Mouse (Mus musculus): ENCODE measurements around the gene Parg. TPM values are rescaled to one million over a fixed set of nuclear protein-coding genes. Genes with fewer than 3 reads are reported as not detected.
A peak's percentile ranks its signal among the peaks of the same experiment; 100 is the strongest.
"Not testable (repeated sequence)": the region's sequence is repeated elsewhere in the genome, so short reads cannot be mapped to it uniquely, and the experiment has no call there.

The Parg gene
- total RNA-seq, 2 experiments from 2014 or later, result 19.2 to 39.1 TPM

DNA sequence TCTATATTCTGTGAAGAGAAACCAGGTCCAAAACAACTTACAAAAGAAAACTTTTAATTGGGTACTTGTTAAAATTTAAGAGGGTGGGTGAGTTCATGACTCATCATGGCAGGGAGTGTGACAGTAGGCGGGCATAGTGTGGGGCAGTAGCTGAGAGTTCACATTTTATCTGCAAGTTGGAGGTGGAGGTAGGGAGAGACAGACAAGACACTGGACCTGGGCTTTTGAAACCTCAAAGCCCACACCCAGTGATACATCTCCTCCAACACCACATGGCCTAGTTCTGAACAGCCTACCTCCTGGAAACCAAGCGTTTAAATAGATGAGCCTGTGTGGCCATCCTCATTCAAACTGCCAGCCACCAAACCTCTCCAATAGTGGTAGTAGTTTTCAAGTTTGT lies 26.4 kb upstream of the Parg start:
- ATAC-seq (replicated peaks; ENCODE audit: low FRiP score, poor library complexity, severe bottlenecking), result no peak

DNA sequence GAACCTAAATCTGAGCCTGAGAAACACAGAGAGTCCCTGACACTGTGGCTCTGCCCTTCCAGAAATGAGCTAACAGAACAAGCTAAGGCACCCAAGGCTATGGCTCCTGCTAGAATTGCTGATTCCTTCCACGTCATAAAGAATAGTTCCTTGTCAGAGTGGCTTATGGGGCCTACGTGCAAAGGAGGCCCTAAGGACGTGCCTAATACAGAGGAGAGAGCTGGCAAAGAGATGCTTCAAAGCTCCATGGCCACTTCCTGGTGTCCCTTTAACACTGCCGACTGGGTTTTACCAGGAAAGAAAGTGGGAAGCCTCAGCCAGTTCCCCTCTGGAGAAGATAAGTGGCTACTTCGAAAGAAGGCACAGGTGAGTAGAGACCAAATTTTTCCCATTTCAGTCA lies 25.2 kb upstream of the Parg start:
- ATAC-seq (replicated peaks; ENCODE audit: low FRiP score, poor library complexity, severe bottlenecking), result not testable (repeated sequence)

DNA sequence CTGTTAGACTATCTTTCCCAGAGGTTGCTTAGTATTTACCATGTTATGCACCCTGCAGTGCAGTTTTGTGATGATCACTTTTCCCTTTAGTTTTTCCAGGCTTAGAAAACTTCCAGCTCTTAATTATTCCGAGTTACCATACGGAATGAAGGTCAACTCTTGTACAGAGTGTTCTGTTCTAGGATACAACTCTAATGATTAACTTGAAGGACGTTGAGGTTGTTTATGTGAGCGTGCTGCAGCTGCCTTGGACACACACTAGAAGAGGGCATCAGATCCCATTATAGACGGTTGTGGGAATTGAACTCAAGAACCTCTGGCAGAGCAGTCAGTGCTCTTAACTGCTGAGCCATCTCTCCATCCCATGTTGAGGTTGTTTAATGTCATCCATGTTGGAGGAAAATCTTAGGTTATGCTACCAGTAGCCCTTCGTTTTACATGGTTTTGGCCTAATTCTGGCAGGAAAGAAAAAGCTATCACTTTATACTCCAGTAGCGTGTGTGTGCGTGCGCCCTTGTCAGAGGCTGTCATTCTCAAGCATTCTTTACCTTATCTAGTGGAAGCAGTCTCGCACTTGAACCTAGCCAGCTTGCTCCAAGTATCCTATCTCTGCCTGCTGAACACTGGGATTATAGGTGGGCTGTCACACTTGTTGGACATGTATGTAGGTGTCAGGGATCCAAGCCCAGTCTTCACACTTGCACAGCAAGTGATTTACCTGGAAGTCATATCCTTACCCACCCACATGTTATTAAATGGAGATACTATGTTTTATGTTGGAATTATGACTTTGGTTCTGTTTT lies 22.2 kb upstream of the Parg start:
- ATAC-seq (replicated peaks; ENCODE audit: low FRiP score, poor library complexity, severe bottlenecking), result peak; percentile 22; the same call in 1 of the 2 replicates

DNA sequence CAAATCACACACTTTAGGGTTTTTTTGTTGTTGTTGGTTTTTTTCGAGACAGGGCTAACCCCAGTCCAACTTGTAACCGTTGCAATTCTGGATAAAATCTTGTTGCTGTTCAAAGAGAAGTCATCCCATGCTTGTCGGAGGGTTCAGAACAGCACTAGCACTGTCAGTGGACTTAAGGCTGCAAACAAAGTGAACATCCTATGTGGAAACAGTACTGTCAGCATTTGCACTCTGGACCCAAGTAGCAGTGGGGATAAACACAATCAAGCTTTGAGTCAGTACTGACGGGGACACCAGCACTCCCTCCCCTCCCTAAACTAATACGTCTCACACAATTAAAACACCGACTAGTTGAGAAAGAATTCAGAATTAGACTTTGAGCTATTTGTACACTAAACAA lies 20.9 kb upstream of the Parg start:
- ATAC-seq (replicated peaks; ENCODE audit: low FRiP score, poor library complexity, severe bottlenecking), result no peak

DNA sequence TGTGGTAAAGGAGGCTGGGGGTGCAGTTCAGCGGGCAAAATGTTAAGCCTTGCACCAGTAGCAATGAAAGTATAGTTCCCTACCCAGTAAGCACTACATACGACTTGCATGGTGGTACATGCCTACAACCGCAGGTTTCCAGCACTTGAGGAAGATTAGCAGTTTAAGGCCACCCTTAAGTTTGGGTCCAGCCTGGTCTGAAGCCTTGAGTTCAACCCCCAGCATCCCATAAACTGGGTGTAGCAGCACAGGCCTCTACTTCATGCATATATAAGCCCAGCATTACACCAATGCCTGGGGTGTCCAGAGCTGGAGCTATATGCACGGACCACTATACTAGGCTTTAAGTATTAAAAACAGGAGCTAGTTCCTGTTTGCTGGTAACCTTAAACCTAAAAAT lies 17.9 kb upstream of the Parg start:
- ATAC-seq (replicated peaks; ENCODE audit: low FRiP score, poor library complexity, severe bottlenecking), result no peak

DNA sequence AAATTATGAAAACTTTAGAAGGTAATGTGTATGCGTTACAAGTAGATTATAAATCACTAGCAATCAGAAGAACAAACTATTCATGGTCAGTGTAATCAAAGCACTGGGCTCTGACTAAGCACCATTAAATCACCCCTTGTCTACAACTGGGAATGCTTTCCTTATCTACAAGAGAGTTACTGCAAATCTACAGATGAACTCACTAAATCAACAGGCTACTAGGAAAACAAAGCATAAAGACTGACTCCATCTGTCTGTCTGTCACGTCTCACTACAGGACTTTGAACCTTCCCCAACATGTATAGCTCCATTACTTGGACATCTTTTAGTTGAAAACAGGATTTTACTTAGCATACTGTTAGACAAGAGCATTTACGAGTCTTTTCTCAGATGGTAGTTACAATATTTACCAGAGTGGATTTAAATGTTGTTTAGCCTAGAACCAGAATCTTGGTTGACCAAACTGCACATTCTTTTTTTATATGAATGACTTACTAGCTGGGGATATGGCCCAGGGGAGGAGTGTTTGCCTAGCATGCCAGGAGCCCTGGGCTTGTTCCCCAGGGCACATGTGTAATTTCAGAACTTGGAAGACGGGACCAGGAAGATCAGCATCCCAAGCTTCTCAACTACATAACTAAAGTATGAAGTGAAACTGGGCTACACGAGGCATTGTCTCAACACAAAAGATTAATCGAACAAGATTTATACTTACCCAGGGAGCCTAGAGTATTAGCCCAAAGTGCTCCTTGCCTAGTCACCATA lies 10.9 kb upstream of the Parg start:
- ATAC-seq (replicated peaks; ENCODE audit: low FRiP score, poor library complexity, severe bottlenecking), result no peak

DNA sequence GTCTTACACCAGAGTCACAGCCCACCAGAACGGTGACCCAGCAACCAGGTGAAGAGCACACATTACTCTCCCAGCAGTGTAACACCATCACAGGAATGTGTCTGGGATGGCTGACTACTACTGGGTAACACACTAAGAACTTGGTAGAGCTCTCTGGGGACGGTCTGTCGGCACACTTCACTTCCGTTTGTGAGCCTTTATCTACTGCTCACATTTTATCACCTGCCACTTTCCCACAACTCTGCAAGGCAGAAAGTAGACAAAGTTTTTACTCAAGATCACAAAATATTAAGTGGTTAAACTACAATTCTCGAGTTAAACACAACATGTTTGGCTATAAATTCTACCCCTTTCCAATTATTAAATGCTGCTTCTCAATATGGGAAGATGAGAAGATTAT lies 9.8 kb upstream of the Parg start:
- 0 out of 2 replicates have a peak, but pooled peaks have one; percentile 31 for ATAC-seq (replicated peaks; ENCODE audit: low FRiP score, poor library complexity, severe bottlenecking)

DNA sequence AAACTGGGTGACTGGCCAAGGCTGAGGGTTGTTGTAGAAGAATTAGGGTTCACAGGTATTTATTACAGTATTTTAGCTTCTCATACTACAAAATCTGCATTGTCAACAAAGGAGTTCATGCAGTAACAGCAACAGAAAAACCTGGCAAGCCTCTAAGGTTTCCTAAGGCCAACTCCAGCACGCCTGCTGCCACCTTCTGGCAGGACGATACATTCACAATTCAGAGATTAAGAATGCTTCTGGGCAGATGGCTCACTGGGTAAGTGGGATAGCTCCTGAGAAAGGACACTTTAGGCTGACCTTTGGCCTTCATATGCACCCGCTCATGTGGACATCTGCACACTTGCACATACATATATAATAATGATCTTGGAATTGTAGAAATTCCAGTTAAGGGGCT lies 9.3 kb upstream of the Parg start:
- peak; percentile 98 for ATAC-seq (replicated peaks; ENCODE audit: low FRiP score, poor library complexity, severe bottlenecking)

DNA sequence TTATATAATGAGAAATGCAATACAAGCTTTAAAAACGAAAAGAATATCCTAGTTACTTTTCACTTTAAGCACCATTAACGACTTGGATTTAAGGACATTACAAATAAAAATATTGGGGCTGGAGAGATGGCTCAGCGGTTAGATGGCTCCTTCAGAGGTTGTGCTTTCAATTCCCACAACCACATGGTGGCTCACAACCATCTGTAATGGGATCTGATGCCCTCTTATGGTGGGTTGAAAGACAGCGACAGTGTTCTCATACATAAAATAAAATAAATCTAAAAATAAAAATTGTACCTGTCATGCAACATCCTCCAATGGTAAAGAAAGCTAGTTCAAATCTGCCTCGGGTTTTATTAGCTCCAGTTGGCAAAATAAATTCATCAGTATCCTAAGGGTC lies 8.2 kb upstream of the Parg start:
- not testable (repeated sequence) for ATAC-seq (replicated peaks; ENCODE audit: low FRiP score, poor library complexity, severe bottlenecking)

DNA sequence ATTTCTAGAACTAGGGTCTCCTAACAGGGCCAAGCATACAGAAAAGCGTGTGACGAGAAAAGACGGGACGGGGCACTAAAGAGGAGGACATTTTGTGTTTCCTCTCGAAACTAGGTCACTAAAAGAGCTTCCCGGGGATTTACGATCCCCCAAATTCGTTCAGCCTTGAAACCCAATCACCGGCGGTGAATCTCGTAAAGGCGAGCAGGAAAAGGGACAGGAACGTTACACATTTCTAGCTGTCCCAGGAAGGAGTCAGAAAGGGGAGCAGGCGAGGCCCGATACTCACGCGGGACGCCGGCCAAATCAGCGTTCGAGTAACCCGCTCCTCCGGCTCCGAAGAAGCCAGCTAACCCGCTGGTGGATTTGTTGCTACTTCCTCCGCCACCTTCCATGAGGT lies 395 bp upstream of the Parg start:
- ATAC-seq (replicated peaks; ENCODE audit: low FRiP score, poor library complexity, severe bottlenecking), result peak; percentile 46; the same call in 1 of the 2 replicates

DNA sequence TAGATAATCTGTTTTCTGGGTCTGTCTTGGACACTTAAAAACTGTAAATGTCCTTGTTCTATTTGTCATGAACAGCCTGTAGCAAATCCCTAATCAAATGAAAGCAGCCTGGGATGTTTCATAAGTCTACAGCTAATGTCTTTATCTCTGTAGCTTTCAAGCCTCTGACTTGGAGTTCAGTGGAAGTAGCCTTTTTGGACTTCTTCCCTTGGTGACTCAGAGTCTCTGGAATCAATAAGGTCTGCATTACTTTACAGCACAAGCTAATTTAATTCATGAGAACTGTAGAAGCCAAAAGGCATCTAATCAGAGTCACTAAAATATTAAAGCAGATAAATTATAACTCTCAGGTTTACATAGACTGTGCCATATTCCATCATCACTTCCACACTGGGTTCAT lies 24.9 kb downstream of the Parg start:
- ATAC-seq (replicated peaks; ENCODE audit: low FRiP score, poor library complexity, severe bottlenecking), result no peak

DNA sequence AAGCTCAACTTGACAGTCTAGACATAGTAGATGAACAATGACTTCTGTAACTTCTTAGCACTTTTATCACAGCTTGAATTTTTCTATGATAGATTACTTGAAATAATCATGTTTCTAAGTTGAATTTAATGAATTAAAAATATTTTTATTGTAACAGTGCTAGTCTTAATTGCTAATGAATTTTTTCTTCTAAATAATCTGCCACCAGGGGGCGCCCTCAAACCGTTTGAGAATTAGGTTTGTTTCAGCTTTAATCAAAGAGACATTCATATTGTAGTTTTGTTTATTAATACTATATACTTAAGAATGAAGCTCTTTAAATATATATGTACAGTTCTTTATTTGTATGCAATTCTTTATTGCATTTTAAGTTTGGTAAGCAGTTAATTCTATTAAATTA lies 27.2 kb downstream of the Parg start:
- 0 out of 2 replicates have a peak, but pooled peaks have one; percentile 37 for ATAC-seq (replicated peaks; ENCODE audit: low FRiP score, poor library complexity, severe bottlenecking)

DNA sequence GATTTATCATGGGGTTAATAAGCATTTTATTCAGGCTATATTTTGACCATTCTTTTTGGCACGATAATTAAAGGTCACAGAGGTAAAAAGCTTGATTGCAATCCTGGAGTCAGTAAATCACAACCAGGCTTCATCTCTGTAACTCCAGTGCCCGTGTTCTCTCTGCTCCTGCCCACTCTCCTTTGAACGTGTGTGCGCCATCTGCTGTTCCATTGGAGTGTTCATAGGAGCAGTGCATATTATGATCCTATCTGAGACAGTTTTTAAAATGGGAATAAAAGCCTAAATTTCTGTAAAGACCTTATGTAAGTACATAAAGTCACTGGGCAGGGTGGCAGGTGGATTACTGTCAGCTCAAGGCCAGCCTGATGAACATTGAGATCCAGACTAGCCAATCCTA lies 40.7 kb downstream of the Parg start:
- no peak for ATAC-seq (replicated peaks; ENCODE audit: low FRiP score, poor library complexity, severe bottlenecking)

DNA sequence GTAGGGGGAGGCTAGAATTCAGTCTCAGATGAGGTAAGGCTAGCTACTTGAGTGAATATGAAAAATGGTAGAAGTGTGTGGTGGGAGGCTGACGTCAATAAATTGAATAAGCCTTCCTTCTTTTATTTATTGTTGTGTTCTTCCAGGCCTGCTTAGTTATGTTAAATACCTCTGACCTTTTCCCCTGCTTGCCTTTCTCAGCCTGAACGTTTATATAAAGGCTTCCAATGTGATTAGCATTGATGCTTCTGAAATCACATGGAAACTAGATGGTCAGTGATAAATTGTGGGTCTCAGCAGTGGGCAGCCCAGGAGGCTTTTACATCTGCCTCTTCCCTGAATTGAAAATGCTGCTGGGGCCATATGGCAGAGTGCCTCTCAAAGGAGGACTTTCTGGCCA lies 44.3 kb downstream of the Parg start:
- ATAC-seq (replicated peaks; ENCODE audit: low FRiP score, poor library complexity, severe bottlenecking), result no peak

DNA sequence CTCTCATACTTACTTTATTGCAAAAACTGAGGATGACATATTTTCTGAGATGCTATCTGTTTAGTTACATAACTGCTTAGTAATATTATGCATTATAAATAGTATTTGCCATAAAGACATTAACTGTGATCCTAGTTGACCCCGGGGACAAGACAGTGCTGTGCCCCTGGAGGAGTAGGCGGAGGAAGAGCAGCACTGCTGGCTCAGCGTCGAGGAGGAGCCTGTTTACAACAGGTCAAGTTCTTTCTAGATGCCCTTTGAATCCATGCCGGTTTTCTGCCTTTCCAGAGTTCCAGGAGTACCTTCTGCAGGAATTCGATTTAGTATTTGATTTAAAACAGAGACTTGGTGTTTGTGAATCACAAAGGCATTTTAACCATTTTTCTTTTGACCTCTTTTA lies 47.9 kb downstream of the Parg start:
- no peak for ATAC-seq (replicated peaks; ENCODE audit: low FRiP score, poor library complexity, severe bottlenecking)

DNA sequence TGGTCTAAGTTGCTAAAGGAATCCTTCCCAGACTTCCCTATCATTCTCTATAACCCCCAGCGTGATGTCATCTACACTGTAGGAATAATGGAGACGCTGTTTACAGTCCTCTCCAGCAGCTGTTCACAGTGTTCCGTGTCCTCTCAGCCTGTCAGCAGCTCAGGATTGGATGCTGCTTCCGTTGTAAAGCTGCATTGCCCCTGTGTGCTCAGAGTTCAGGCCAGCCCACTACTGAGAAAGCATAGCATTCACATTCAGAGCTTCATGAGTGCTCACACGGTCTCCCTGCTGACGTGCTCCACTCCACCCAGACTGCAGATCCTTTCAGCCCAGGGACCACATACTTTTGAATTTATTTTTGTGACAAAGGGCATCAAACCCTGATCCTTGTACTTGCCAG lies 59.1 kb downstream of the Parg start:
- no peak for ATAC-seq (replicated peaks; ENCODE audit: low FRiP score, poor library complexity, severe bottlenecking)

DNA sequence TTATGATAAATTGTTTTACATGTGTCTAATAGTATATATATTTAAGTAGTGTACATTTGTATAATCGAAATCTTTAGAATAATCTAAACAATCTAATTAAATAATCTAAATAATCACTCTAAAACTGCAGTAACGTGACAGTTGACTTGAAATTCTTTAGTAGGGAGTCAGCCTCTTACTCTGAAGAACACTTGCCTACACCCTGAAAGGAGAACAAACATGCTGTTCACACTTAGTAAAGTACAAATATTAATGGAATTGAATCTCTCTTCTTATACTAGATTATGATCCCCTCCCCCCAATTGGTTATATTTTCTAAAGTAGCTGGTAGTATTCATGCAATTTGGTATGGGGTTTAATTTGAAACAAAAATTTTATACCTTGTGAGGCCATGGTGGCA lies 60.0 kb downstream of the Parg start:
- ATAC-seq (replicated peaks; ENCODE audit: low FRiP score, poor library complexity, severe bottlenecking), result no peak

DNA sequence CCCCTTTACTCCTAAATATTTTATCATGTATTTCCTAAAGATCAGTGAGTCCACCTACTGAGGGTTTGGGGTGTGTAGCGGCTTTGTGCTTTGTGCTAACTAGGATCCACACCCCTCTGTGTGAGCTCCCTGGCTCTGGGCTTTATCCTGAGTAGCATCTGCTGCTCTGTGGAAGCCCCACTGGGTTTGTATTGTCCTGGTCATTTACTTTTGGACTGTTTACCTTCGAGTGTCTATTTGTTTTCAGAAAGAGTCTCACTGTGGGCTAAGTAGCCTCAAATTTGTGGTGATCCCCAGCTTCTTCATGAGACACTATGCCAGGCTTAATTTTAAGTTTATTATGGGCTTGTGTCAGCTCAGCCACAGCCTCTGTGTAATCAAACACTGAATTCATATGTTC lies 67.2 kb downstream of the Parg start:
- ATAC-seq (replicated peaks; ENCODE audit: low FRiP score, poor library complexity, severe bottlenecking), result no peak

DNA sequence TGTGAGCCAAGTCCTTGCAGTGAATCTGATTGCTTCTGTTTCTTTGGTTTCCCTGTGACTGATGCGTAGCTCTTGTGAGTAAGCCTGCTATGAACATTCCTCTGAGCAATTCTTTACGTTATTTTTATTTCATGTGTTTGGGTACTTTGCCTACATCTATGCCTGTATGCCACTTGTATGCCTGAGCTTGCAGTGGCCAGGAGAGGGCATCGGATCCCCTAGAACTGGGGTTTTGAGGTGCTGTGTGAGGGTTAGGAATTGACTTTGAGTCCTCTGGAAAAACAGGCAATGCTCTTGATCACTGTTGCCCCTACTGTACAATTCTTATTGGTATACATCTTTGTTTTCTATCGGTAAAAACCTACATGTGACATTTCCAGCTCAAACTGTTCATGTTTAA lies 67.8 kb downstream of the Parg start:
- no peak for ATAC-seq (replicated peaks; ENCODE audit: low FRiP score, poor library complexity, severe bottlenecking)

DNA sequence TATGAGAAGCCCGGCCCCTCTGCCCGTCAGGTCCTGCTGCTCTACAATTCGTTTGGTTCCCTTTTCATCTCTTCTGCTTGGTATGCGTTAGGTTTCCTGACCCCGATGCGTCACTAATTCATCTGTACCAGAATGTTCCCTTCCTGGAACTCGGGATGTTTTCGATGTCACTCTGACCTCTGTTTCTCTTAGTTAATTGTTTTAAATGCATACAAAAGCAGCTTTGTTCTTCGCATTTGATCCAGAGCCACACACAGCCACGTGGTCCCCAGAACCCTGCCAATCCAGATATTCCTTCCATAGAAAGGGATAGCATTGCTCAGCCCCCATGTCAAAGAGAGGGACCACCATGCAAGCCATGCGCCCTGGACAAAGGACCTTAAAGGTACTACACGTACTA lies 99.9 kb downstream of the Parg start:
- ATAC-seq (replicated peaks; ENCODE audit: low FRiP score, poor library complexity, severe bottlenecking), result no peak; the same call in 1 of the 2 replicates

DNA sequence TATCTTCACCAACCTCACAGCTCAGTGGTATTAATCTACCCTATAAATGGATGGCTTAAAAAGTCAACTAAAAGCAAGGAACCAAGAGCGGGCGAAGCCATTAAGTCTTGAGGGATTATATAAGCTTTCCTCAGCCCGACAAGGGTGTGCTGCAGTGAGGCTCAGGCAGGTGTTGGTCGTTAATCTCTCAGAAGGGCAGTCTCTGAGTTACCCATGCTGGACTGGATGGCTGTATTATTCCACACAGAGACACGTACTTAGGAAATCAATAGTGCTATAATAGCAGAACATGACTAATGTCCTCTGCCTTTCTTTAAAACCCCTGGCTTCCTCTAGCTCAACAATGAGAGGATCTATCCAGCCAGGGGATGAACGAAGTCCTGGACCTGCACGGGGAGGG lies 100.7 kb downstream of the Parg start:
- no peak for ATAC-seq (replicated peaks; ENCODE audit: low FRiP score, poor library complexity, severe bottlenecking)
